Mouse (Mus musculus): ENCODE results near the gene Prkab2. TPM values are rescaled to one million over a fixed set of nuclear protein-coding genes. Genes with fewer than 3 reads are reported as not detected.

Gene Prkab2
- polyA plus RNA-seq, 1 experiment from 2014 or later: 5.2 TPM

DNA sequence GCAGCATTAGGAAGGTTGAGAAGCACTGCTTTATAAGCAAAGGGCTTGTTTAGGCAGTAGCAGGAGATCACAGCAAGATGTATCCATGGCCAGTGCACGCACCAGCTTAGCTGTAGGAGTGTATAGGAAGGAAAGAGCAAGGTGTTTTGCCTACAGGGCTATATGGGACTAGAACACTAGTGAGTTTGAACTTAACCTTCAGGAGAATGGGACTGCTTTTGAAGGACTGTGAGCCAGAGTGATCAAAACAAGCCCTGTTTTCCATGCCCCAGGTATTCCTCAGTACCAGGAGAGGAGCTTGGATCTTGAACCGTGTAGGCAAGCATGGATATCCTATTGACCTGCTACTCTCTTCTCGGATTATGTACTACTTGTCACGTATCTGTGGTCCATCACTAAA is 16.6 kb upstream of the Prkab2 start:
- no peak overlapping the region for H3K27ac ChIP-seq (ENCODE audit: low read length)
- no peak overlapping the region for H3K4me3 ChIP-seq (ENCODE audit: low read length)
- H3K36me3 ChIP-seq (ENCODE audit: control insufficient read depth, insufficient read depth, low read length): no peaks in the 10 kb centered on the region
- WGBS: 88% methylated on average over 4 of the region's 4 CpGs
- no peak overlapping the region for H3K9ac ChIP-seq (ENCODE audit: low read length)
- no peak for ATAC-seq (ENCODE audit: low read depth)
- no peak overlapping the region for H3K4me2 ChIP-seq (ENCODE audit: low read depth, low read length)
- H3K9me3 ChIP-seq (ENCODE audit: control insufficient read depth, low read length): no peaks in the 10 kb centered on the region
- H3K4me1 ChIP-seq (replicated peaks; ENCODE audit: control insufficient read depth, insufficient read depth, low read length): no peaks in the 10 kb centered on the region
- no peaks in the 10 kb centered on the region for H3K27me3 ChIP-seq (ENCODE audit: control insufficient read depth, insufficient read depth, low read depth, low read length)

DNA sequence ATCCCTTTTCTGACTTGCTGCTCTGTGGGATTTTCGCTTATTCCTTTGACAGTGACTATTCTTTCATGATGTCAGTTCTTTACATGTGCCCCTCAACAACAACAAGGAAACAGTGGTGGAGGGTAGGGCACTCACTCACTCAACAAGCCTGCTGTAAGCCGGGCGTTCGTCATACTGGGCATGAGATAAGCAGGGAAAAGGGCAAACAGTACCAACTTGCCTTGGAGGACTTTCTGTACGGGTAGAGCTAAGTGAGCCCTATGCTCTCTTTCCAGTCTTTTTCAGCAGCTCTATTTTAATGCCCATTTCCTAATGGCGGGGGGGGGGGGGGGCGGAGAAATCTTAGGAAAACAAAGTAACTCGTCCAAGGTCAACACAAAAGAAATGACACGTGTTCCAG is 16.0 kb upstream of the Prkab2 start:
- no peaks in the 10 kb centered on the region for H3K9me3 ChIP-seq (ENCODE audit: control insufficient read depth, low read length)
- H3K36me3 ChIP-seq (ENCODE audit: control insufficient read depth, insufficient read depth, low read length): no peaks in the 10 kb centered on the region
- no peak for ATAC-seq (ENCODE audit: low read depth)
- no peaks in the 10 kb centered on the region for H3K27me3 ChIP-seq (ENCODE audit: control insufficient read depth, insufficient read depth, low read depth, low read length)
- no peak overlapping the region for H3K4me3 ChIP-seq (ENCODE audit: low read length)
- H3K27ac ChIP-seq (ENCODE audit: low read length): no peak overlapping the region
- 68% methylated on average over 8 of the region's 9 CpGs for WGBS
- no peak overlapping the region for H3K9ac ChIP-seq (ENCODE audit: low read length)
- no peak overlapping the region for H3K4me2 ChIP-seq (ENCODE audit: low read depth, low read length)
- H3K4me1 ChIP-seq (replicated peaks; ENCODE audit: control insufficient read depth, insufficient read depth, low read length): no peaks in the 10 kb centered on the region

DNA sequence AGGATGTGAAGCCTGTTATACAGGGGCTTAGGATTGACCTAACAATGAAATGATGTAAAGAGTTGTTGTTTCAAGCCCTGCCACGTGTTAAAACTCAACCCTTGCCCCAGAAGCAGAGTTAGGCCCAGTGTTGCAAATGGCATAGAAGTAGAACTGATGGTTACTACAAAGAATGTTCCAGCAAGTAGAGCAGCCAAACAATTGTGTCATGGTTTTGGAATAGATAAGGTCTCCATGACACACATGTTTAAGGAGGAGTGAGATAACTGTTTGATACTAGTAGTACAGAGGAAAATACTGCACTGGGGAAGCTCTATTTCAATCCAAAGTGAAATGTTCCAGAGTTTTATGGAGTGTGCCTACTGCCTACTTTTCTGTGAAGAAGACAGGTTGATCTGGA is 9.5 kb upstream of the Prkab2 start:
- Histone ChIP-seq H3K4me3 (ENCODE audit: low read length) (no peak overlapping the region), H3K27me3 (ENCODE audit: control insufficient read depth, insufficient read depth, low read depth, low read length) (no peaks in the 10 kb centered on the region), H3K4me2 (ENCODE audit: low read depth, low read length) (no peak overlapping the region), H3K9ac (ENCODE audit: low read length) (no peak overlapping the region), H3K27ac (ENCODE audit: low read length) (no peak overlapping the region), H3K4me1 (replicated peaks; ENCODE audit: control insufficient read depth, insufficient read depth, low read length) (no peaks in the 10 kb centered on the region), H3K36me3 (ENCODE audit: control insufficient read depth, insufficient read depth, low read length) (no peaks in the 10 kb centered on the region), H3K9me3 (ENCODE audit: control insufficient read depth, low read length) (no peaks in the 10 kb centered on the region)
- ATAC-seq (ENCODE audit: low read depth): no peak
- 30% methylated on average over 1 of the region's 1 CpGs for WGBS

DNA sequence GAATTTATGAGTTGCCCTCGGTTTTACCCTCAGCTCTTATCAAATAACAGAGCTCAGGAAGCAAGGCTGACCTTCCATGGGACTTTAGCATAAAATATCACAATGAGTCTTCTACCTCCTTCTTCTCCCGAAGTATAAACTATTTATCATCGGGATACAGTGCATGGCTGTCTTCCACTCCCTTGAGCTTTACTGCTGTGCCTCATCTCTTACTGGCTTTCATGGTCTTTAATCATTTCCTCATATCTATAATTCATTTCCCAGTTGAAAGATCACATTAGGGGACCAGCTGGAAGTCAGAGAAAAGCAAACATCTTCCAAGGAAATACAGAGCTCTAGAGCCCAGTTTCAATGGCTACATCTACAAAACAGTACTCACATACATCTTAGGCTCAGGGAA is 9.0 kb upstream of the Prkab2 start:
- Histone ChIP-seq H3K36me3 (ENCODE audit: control insufficient read depth, insufficient read depth, low read length) (no peaks in the 10 kb centered on the region), H3K27me3 (ENCODE audit: control insufficient read depth, insufficient read depth, low read depth, low read length) (no peaks in the 10 kb centered on the region), H3K9me3 (ENCODE audit: control insufficient read depth, low read length) (no peaks in the 10 kb centered on the region), H3K9ac (ENCODE audit: low read length) (no peak overlapping the region), H3K4me2 (ENCODE audit: low read depth, low read length) (no peak overlapping the region), H3K4me1 (replicated peaks; ENCODE audit: control insufficient read depth, insufficient read depth, low read length) (no peaks in the 10 kb centered on the region), H3K4me3 (ENCODE audit: low read length) (no peak overlapping the region), H3K27ac (ENCODE audit: low read length) (no peak overlapping the region)
- ATAC-seq (ENCODE audit: low read depth): no peak
- WGBS: 59% methylated on average over 3 of the region's 3 CpGs

DNA sequence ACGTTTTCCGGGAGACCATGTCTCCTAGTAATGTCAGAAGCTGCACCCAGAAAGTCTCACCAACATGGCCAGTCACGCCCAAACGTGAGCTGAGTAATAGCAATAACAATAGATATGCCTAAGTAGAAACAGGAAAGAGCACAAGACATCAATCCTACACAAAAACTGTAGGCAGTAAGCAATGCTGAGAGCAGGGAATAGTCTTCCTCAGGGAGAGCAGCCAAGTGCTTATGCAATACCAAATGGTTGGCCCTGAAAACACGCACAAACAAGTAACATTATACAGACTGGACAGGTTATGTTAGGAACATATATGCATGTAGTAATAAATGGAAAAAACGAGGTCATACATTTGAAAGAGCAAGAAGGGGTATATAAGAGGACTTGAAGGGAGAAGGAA is 8.5 kb upstream of the Prkab2 start:
- Histone ChIP-seq H3K4me3 (ENCODE audit: low read length) (no peak overlapping the region), H3K36me3 (ENCODE audit: control insufficient read depth, insufficient read depth, low read length) (no peaks in the 10 kb centered on the region), H3K9ac (ENCODE audit: low read length) (no peak overlapping the region), H3K9me3 (ENCODE audit: control insufficient read depth, low read length) (no peaks in the 10 kb centered on the region), H3K4me2 (ENCODE audit: low read depth, low read length) (no peak overlapping the region), H3K27me3 (ENCODE audit: control insufficient read depth, insufficient read depth, low read depth, low read length) (no peaks in the 10 kb centered on the region), H3K27ac (ENCODE audit: low read length) (no peak overlapping the region), H3K4me1 (replicated peaks; ENCODE audit: control insufficient read depth, insufficient read depth, low read length) (no peaks in the 10 kb centered on the region)
- ATAC-seq (ENCODE audit: low read depth): no peak
- WGBS: 67% methylated on average over 6 of the region's 6 CpGs

DNA sequence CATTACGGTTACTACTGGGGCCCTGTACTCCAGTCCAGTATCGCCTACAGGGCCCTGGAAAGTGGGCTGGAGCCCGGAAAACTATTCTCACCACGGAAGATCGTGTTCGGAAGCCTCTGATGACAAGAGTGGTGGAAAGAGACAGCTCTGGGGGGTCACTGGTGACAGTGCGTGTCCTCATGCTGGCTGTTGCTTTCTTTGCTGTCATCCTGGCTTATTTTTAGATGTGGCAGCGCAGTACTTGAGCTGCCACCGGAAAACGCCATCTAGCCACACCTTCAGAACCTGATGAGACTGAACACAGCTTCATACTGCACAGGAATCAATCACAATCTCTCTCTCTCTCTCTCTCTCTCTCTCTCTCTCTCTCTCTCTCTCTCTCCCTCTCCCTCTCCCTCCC is 6.4 kb upstream of the Prkab2 start:
- H3K27me3 ChIP-seq (ENCODE audit: control insufficient read depth, insufficient read depth, low read depth, low read length): no peaks in the 10 kb centered on the region
- no peak for ATAC-seq (ENCODE audit: low read depth)
- no peak overlapping the region for H3K4me3 ChIP-seq (ENCODE audit: low read length)
- H3K27ac ChIP-seq (ENCODE audit: low read length): no peak overlapping the region
- 72% methylated on average over 10 of the region's 10 CpGs for WGBS
- H3K9me3 ChIP-seq (ENCODE audit: control insufficient read depth, low read length): no peaks in the 10 kb centered on the region
- no peak overlapping the region for H3K9ac ChIP-seq (ENCODE audit: low read length)
- no peak overlapping the region for H3K4me2 ChIP-seq (ENCODE audit: low read depth, low read length)
- no peaks in the 10 kb centered on the region for H3K4me1 ChIP-seq (replicated peaks; ENCODE audit: control insufficient read depth, insufficient read depth, low read length)
- no peaks in the 10 kb centered on the region for H3K36me3 ChIP-seq (ENCODE audit: control insufficient read depth, insufficient read depth, low read length)

DNA sequence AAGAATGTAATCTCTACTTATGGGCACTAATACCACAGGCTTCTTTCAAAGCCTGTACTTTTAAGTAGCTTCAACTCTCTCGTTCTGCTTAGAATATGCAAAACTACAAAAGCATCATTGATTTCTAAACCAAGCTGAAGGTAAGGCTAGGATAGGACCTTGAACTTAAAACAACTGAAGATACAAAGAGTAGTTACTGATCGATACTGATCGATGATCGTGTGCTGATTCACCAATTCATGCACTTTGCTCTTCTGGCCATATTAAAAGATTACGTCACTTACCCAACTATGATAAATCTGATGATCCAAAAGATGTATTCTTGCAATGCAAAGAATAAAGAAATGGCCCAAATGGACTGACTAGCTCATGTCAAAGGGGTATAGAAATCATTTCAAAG is 4.2 kb upstream of the Prkab2 start:
- WGBS: 86% methylated on average over 5 of the region's 5 CpGs
- Histone ChIP-seq H3K4me1 (replicated peaks; ENCODE audit: control insufficient read depth, insufficient read depth, low read length) (0 out of 2 replicates have a peak, but pooled peaks cover 3% of the 10 kb centered on the region), H3K27me3 (ENCODE audit: control insufficient read depth, insufficient read depth, low read depth, low read length) (no peaks in the 10 kb centered on the region), H3K4me3 (ENCODE audit: low read length) (no peak overlapping the region), H3K4me2 (ENCODE audit: low read depth, low read length) (no peak overlapping the region), H3K9ac (ENCODE audit: low read length) (no peak overlapping the region), H3K27ac (ENCODE audit: low read length) (no peak overlapping the region), H3K36me3 (ENCODE audit: control insufficient read depth, insufficient read depth, low read length) (no peaks in the 10 kb centered on the region), H3K9me3 (ENCODE audit: control insufficient read depth, low read length) (no peaks in the 10 kb centered on the region)
- ATAC-seq (ENCODE audit: low read depth): no peak

DNA sequence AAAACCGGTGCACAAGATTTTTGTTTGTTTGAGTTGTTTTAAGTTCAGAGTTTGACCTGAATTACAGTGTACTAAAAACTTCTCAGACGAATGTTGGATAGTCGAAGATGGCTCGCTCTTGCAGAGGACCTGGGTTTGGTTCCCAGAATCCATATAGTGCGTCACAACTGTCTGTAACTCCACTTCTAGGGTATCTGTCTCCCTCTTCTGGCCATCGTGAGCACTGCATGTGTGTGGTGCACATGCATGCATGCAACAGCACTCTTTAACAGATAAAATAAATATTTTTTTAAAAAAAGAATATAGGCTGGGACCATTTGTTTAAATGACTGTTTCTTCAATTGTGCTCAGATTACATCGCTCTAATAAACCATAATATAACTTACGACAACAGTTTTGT is 3.1 kb upstream of the Prkab2 start:
- Histone ChIP-seq H3K36me3 (ENCODE audit: control insufficient read depth, insufficient read depth, low read length) (no peaks in the 10 kb centered on the region), H3K9ac (ENCODE audit: low read length) (no peak overlapping the region), H3K9me3 (ENCODE audit: control insufficient read depth, low read length) (no peaks in the 10 kb centered on the region), H3K4me2 (ENCODE audit: low read depth, low read length) (no peak overlapping the region), H3K27me3 (ENCODE audit: control insufficient read depth, insufficient read depth, low read depth, low read length) (no peaks in the 10 kb centered on the region), H3K4me3 (ENCODE audit: low read length) (no peak overlapping the region), H3K4me1 (replicated peaks; ENCODE audit: control insufficient read depth, insufficient read depth, low read length) (peaks cover 3% of the 10 kb centered on the region), H3K27ac (ENCODE audit: low read length) (no peak overlapping the region)
- WGBS: 80% methylated on average over 8 of the region's 8 CpGs
- no peak for ATAC-seq (ENCODE audit: low read depth)

DNA sequence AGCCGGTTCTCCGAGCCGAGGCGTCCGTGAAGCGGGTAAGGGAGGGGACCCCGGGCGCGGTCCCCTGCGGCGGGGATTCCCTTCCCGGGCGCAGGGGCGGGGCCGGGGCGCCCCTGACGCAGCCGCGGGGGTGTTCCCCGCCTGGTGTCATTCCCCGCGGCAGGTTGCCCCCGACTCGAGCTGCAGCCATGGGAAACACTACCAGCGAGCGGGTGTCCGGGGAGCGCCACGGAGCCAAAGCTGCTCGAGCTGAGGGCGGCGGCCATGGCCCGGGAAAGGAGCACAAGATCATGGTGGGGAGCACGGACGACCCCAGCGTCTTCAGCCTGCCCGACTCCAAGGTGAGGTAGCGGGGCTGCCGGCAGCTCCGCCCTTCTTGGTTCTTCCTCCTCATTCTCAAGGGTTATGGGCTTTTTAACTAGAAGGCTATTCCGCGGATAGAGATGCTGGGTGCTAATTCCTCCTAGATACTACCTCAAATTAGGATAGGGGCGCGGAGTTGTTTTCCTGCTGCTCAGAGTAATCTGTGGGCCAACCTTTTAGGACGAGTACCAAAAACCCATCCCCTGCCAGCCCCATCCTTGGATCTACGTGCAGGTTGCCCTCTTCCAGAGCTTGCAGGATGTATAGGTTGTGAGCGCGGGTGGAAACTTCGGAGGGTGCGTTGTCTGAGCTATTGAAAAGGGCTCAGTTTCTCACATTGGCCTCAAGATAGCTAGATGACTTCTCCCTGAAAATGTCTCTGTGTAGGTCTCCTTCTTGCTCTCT is 617 bp downstream of the Prkab2 start:
- Histone ChIP-seq H3K27ac (ENCODE audit: low read length) (peak overlapping the region; percentile 44; the same call in 1 of the 2 replicates), H3K9me3 (ENCODE audit: control insufficient read depth, low read length) (no peaks in the 10 kb centered on the region), H3K36me3 (ENCODE audit: control insufficient read depth, insufficient read depth, low read length) (no peaks in the 10 kb centered on the region), H3K4me1 (replicated peaks; ENCODE audit: control insufficient read depth, insufficient read depth, low read length) (peaks cover 3% of the 10 kb centered on the region), H3K4me2 (ENCODE audit: low read depth, low read length) (peak overlapping the region; percentile 72), H3K27me3 (ENCODE audit: control insufficient read depth, insufficient read depth, low read depth, low read length) (no peaks in the 10 kb centered on the region), H3K9ac (ENCODE audit: low read length) (peak overlapping the region; percentile 76), H3K4me3 (ENCODE audit: low read length) (peak overlapping the region; percentile 89)
- WGBS: under 1% methylated on average over 50 of the region's 50 CpGs
- peak; percentile 80 for ATAC-seq (ENCODE audit: low read depth)

Measured in lung, embryonic 16.5 days (tissue).